17 mouse cellular contexts compared by ENCODE assay signal in genomic region chr5:25092630-25093245, GRCm38 (mm10). TPM values are rescaled to one million over a fixed set of nuclear protein-coding genes. Genes with fewer than 3 reads are reported as not detected.
DNase-seq lines count a peak whose midpoint lies in the region; ATAC-seq lines count a peak whose summit lies in the region.
"Had no signal": no experiment of that assay in that cellular context is flagged by ENCODE, and none has a peak within 500 bp of the region (broad histone marks: within the 10 kb centered on the region; RNA-seq: fewer than 3 reads in every experiment).

No protein-coding gene starts in this region.

- no peak overlapping the region for H3K27ac ChIP-seq in midbrain, embryonic 15.5 days
- no peak overlapping the region for H3K27ac ChIP-seq in midbrain, embryonic 10.5 days (replicated peaks)
- H3K27ac ChIP-seq: macrophage had no signal

- no peaks in the 10 kb centered on the region for H3K36me3 ChIP-seq in midbrain, embryonic 15.5 days (replicated peaks)
- no peaks in the 10 kb centered on the region for H3K36me3 ChIP-seq in midbrain, embryonic 10.5 days

- ATAC-seq in midbrain, embryonic 15.5 days (replicated peaks): no peak
- ATAC-seq: forebrain, embryonic 14.5 days; hindbrain, embryonic 16.5 days had no signal

- H3K9me3 ChIP-seq in midbrain, embryonic 15.5 days: no peaks in the 10 kb centered on the region
- H3K9me3 ChIP-seq in midbrain, embryonic 10.5 days (replicated peaks): no peaks in the 10 kb centered on the region

- H3K4me3 ChIP-seq in midbrain, embryonic 15.5 days: no peak overlapping the region
- no peak overlapping the region for H3K4me3 ChIP-seq in midbrain, embryonic 10.5 days

- no peak overlapping the region for H3K4me2 ChIP-seq in midbrain, embryonic 15.5 days
- H3K4me2 ChIP-seq: liver, embryonic 11.5 days; lung, embryonic 14.5 days had no signal

- H3K9ac ChIP-seq in midbrain, embryonic 15.5 days: no peak overlapping the region
- H3K9ac ChIP-seq: lung, embryonic 14.5 days had no signal

- peaks cover 1% of the 10 kb centered on the region; the same call in 1 of the 2 replicates for H3K27me3 ChIP-seq in midbrain, embryonic 15.5 days (replicated peaks)
- H3K27me3 ChIP-seq in midbrain, embryonic 10.5 days (ENCODE audit: low read depth, poor library complexity, severe bottlenecking): peaks cover 15% of the 10 kb centered on the region

- WGBS in midbrain, embryonic 15.5 days: 69% methylated on average over 8 of the region's 8 CpGs
- 74% methylated on average over 8 of the region's 8 CpGs for WGBS in midbrain, embryonic 10.5 days

- DNase-seq in adrenal gland, postnatal 14 days: peak; percentile 2
- no peak for DNase-seq in adrenal gland, adult 8-10 months
- peak; percentile 66 for DNase-seq in adipocyte (ENCODE audit: low spot score)
- peak; percentile 84 to 90 for DNase-seq in kidney, adult 8-10 months
- DNase-seq in kidney, postnatal 36 days: peak; percentile 72 to 91
- no peak for DNase-seq in layer of hippocampus, adult 18-20 months (ENCODE audit: low spot score in 2 of 2)
- DNase-seq in midbrain, embryonic 10.5 days (ENCODE audit: low spot score): no peak
- DNase-seq: cerebellum, adult 11-12 months; heart, postnatal 14 days; lung, embryonic 14.5 days; midbrain, embryonic 14.5 days; right cerebral cortex, postnatal 14 days had no signal

- no peaks in the 10 kb centered on the region for H3K4me1 ChIP-seq in midbrain, embryonic 15.5 days
- H3K4me1 ChIP-seq in midbrain, embryonic 10.5 days: no peaks in the 10 kb centered on the region

RNA-seq across cellular contexts. Expression of gene Prkag2, which starts 7.7 kb away (rescaled TPM):
- total RNA-seq in adrenal gland, postnatal 14 days (2021): 64.7 and 74.9 TPM in 2 replicates
- total RNA-seq in adrenal gland, adult 8-10 months (2022): 10 to 100 TPM; 30.7 to 56.0 (median 42.9) TPM
- 93.7 and 102 TPM in 2 replicates for polyA plus RNA-seq in midbrain, embryonic 15.5 days (2015; fragmentation: Nextera tagmentation; extraction: Ambion mirVana)
- 100 to 1,000 TPM; 167 to 174 TPM for total RNA-seq in layer of hippocampus, adult 18-20 months (2021)
- polyA plus RNA-seq in midbrain, embryonic 10.5 days (2016; fragmentation: Nextera tagmentation; extraction: Ambion mirVana): 48.7 and 49.6 TPM in 2 replicates

Comparison
In these comparisons a context has a peak if more than half of its experiments do, and no peak if none do; other contexts are left out.
1. DNase-seq: peak in adrenal gland, postnatal 14 days (single experiment), adipocyte (single experiment), kidney, adult 8-10 months (2 of 2) and kidney, postnatal 36 days (2 of 2); none in adrenal gland, adult 8-10 months (single experiment), layer of hippocampus, adult 18-20 months (0 of 2) and midbrain, embryonic 10.5 days (single experiment).